Mouse (Mus musculus): ENCODE results near the gene Mfsd2a. TPM values are rescaled to one million over a fixed set of nuclear protein-coding genes. Genes with fewer than 3 reads are reported as not detected.

The Mfsd2a gene
- total RNA-seq, 2 experiments from 2014 or later, result 0.12 to 2.3 TPM

GRCm38 (mm10) chr4:122980684-122981083 lies 19.7 kb upstream of the Mfsd2a start:
- intact Hi-C loops (cut with DNase I), result no loop called here

GRCm38 (mm10) chr4:122979826-122980225 lies 18.8 kb upstream of the Mfsd2a start:
- no peak for DNase-seq
- intact Hi-C loops (cut with DNase I), result no loop called here

More at GRCm38 (mm10) chr4:122980684-122981083, 19.7 kb upstream of the Mfsd2a start:
- DNase-seq, result no peak

- no peak for DNase-seq
- intact Hi-C loops (cut with DNase I), result no loop called here
Measured at GRCm38 (mm10) chr4:122978850-122979249, 17.9 kb upstream of the Mfsd2a start.

- intact Hi-C loops (cut with DNase I), result no loop called here
- no peak for DNase-seq
Measured at GRCm38 (mm10) chr4:122976885-122977284, 15.9 kb upstream of the Mfsd2a start.

GRCm38 (mm10) chr4:122974976-122975520 lies 14.1 kb upstream of the Mfsd2a start:
- DNase-seq, result no peak
- intact Hi-C loops (cut with DNase I), result no loop called here

GRCm38 (mm10) chr4:122972056-122972455 lies 11.1 kb upstream of the Mfsd2a start:
- no peak for DNase-seq
- intact Hi-C loops (cut with DNase I), result no loop called here

GRCm38 (mm10) chr4:122971646-122972045 lies 10.7 kb upstream of the Mfsd2a start:
- intact Hi-C loops (cut with DNase I), result no loop called here
- no peak for DNase-seq

- intact Hi-C loops (cut with DNase I), result no loop called here
- DNase-seq, result no peak
Measured at GRCm38 (mm10) chr4:122971191-122971590, 10.2 kb upstream of the Mfsd2a start.

GRCm38 (mm10) chr4:122968106-122968505 lies 7.1 kb upstream of the Mfsd2a start:
- intact Hi-C loops (cut with DNase I), result no loop called here
- no peak for DNase-seq

- peak in 1 of 2 experiments; percentile 30 for DNase-seq
Measured at GRCm38 (mm10) chr4:122962751-122963150, 1.8 kb upstream of the Mfsd2a start.

GRCm38 (mm10) chr4:122961589-122961988 lies 601 bp upstream of the Mfsd2a start:
- intact Hi-C loops (cut with DNase I), result no loop called here
- DNase-seq, result no peak

More at GRCm38 (mm10) chr4:122962751-122963150, 1.8 kb upstream of the Mfsd2a start:
- intact Hi-C loops (cut with DNase I), result no loop called here

- peak; percentile 14 to 31 for DNase-seq
- intact Hi-C loops (cut with DNase I), result no loop called here
Measured at GRCm38 (mm10) chr4:122960321-122961099, 478 bp downstream of the Mfsd2a start.

GRCm38 (mm10) chr4:122959816-122960215 lies 1.2 kb downstream of the Mfsd2a start:
- no peak for DNase-seq
- intact Hi-C loops (cut with DNase I), result no loop called here

- intact Hi-C loops (cut with DNase I), result no loop called here
- DNase-seq, result peak in 1 of 2 experiments; percentile 38
Measured at GRCm38 (mm10) chr4:122958491-122959031, 2.4 kb downstream of the Mfsd2a start.

- intact Hi-C loops (cut with DNase I), result no loop called here
Measured at GRCm38 (mm10) chr4:122956301-122956700, 4.7 kb downstream of the Mfsd2a start.

GRCm38 (mm10) chr4:122955412-122956136 lies 5.4 kb downstream of the Mfsd2a start:
- DNase-seq, result peak; percentile 79 to 81
- intact Hi-C loops (cut with DNase I), result no loop called here

More at GRCm38 (mm10) chr4:122956301-122956700, 4.7 kb downstream of the Mfsd2a start:
- no peak for DNase-seq

GRCm38 (mm10) chr4:122954680-122955411 lies 6.1 kb downstream of the Mfsd2a start:
- intact Hi-C loops (cut with DNase I), result no loop called here
- no peak for DNase-seq

- intact Hi-C loops (cut with DNase I), result no loop called here
- no peak for DNase-seq
Measured at GRCm38 (mm10) chr4:122949096-122949495, 11.9 kb downstream of the Mfsd2a start.

- no peak for DNase-seq
- intact Hi-C loops (cut with DNase I), result no loop called here
Measured at GRCm38 (mm10) chr4:122947223-122947622, 13.8 kb downstream of the Mfsd2a start.

GRCm38 (mm10) chr4:122944408-122944807 lies 16.6 kb downstream of the Mfsd2a start:
- intact Hi-C loops (cut with DNase I), result loop anchor here (1.0 kb wide), 1 partner anchor 139 kb away; no protein-coding TSS in a partner anchor
- DNase-seq, result peak in 1 of 2 experiments; percentile 42
